Mouse (Mus musculus): ENCODE results near the gene Nek1.

Gene Nek1

GRCm38 (mm10) chr8:61158540-61158939 lies 165.5 kb downstream of the Nek1 start:
- DNase-seq (ENCODE audit: low spot score in 2 of 2): no peak

DNA sequence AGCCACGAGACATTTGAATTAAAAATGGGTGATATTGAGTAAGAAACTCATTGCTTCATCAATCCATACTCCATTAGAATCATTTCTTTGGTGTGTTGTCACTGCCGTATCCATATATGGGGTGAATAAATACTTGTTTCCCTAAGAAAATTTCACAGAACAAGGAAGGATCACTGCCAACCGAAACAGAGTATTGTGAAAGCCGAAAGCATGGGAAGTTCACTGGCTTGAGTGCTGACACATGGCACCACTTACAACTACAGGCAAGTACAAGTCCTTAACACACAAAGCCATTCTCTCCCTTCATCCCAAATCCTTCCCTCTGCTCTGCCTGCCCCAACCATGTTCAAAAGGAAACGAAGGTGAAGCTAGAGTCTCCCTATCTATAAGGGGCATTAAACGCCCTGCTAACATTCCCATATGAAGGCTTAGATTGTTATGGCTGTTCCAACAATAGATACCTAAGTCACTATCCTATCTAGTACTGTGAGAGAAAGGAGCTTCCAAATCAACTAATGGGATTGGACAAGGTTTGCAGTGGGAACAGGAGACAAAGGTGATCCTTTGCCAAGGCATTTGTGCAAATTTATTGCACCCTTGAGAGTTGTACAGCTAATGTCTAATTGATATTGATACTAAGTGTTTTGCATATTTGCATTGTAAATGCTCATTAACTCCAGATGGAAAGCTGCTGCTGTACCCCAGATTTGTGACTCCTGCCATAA lies 168.6 kb downstream of the Nek1 start:
- DNase-seq (ENCODE audit: low spot score in 2 of 2): no peak

- no peak for DNase-seq (ENCODE audit: low spot score in 2 of 2)
Observed at GRCm38 (mm10) chr8:61162186-61162566, 169.2 kb downstream of the Nek1 start.

GRCm38 (mm10) chr8:61171546-61171945 lies 178.6 kb downstream of the Nek1 start:
- no peak for DNase-seq (ENCODE audit: low spot score in 2 of 2)

DNA sequence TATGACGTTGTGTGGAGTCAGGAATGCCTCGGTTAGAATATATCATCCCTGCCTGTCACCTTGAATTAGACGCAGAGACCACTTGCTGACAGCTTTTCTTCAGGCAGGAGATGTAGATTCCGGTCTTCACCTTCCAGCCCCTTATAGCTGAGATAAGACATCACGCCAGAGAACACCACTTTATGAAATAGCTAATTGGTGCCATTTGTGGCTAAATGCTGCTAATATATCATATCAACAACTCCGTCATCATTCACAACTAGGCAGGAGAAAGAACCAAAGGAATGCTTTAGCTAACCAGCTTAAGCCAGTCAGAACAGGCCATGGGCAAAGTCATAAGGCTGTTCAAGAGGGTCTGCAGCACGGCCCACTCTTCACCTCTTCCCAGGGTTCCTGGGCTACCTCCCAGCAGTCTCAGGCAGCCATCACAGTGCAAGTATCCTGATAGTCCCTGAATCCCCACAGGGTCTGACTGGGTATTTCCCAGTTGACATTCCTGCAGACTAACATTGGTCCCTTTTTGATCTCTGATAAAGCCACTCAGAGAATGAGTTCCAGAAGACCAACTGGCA lies 181.0 kb downstream of the Nek1 start:
- DNase-seq (ENCODE audit: low spot score in 2 of 2): no peak

DNA sequence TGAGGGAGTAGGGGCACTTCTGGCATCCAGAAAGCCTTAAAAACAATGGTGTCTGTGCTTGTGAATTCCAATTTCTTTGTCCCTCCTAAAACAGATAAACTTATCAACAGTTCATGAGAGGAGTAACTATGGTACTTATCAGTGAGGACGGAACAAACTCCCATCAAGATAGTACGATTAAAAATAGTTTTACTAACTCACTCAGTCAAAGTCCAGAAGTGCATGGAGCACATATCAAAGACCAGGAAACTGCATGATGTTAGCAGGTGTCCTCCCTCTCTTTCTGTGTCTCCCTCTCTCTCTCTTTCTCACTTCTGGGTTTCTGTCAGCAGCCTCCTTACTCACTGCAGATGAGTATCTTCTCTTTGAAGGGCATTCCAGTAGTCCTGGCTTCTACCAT lies 182.9 kb downstream of the Nek1 start:
- no peak for DNase-seq (ENCODE audit: low spot score in 2 of 2)

DNA sequence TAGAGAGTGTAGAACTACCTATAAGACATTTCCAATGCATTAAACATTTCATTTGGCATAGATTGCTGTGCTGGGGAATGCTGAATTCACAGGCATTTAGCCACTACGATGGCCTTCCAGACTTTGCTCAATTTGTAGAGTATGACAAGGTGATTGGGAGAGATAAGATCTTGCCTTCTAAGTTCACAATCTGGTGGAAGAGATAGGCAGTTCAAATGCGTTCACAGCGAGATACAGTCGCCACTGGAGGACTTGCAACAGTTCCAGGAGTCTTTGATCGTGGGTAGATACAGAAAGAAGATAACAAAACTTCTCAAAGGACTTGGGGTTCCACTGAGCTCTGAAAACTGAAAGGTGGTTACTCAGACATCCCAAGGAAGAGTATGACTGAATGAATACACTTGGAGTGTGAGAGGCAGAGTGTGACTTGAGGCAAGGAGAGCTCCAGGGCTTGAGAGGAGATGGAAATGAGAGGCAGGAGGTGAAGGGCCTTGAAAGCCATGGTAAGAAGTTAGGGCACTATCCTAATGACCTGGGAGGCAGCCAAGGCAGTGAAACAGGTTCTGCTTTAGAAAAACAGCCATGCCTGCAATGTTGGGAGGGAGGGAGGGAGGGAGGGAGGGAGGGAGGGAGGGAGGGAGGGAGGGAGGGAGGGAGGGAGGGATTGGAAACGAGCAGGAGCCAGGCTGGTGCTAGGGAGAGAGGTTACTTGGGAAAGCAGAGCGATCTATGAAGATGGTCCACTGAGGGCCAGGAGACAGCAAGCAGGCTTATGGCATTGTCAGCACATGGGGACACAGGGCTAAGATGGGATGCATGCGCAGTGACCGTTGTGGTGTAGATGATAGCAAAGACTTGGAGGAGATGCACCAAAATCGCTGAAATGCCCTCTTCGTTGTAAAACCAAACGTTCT lies 184.9 kb downstream of the Nek1 start:
- DNase-seq (ENCODE audit: low spot score in 2 of 2): no peak

DNA sequence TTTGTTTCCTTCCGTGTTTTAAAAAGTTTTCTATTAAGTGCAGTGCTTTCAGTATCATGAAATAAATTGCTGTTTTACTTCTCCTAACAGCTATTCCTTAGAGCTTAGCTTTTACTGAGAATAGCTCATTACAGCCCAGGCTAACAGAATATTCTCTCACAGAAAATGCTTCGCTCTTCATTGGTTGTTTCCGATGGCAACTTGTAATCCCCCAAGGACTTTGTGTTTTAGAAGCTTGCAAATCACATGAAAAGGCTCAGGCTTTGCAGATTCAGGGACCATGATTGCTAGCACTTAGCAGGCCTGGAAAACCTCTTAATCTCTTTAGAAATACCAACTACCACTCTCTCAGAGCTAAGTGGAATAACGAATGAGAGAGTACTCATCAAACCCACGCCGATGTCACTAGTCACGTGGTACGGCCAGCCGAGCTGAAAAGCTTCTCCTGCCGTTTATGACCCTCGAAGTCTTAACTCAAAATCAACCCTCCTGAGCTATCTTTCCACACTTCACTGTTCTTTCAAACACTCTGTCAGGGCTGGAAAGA lies 185.7 kb downstream of the Nek1 start:
- DNase-seq (ENCODE audit: low spot score in 2 of 2): no peak

Data from frontal cortex, postnatal 36 days (tissue).